ENCODE assay signal across 7 mouse cellular contexts in genomic region chr5:117286831-117287822, GRCm38 (mm10). TPM values are rescaled to one million over a fixed set of nuclear protein-coding genes. Genes with fewer than 3 reads are reported as not detected.
DNase-seq lines count a peak whose midpoint lies in the region; ATAC-seq and TF ChIP-seq lines count a peak whose summit lies in the region.

TSS of gene Pebp1 (minus strand) at chr5:117287625.

- H3K36me3 ChIP-seq in embryonic facial prominence, embryonic 12.5 days = peaks cover 30% of the 10 kb centered on the region
- no peaks in the 10 kb centered on the region for H3K36me3 ChIP-seq in kidney, adult 2 months (ENCODE audit: control insufficient read depth, insufficient read depth, low read length)
- H3K36me3 ChIP-seq in limb, embryonic 12.5 days = peaks cover 34% of the 10 kb centered on the region
- peaks cover 13% of the 10 kb centered on the region; the same call in 1 of the 2 replicates for H3K36me3 ChIP-seq in midbrain, embryonic 15.5 days (replicated peaks)
- H3K36me3 ChIP-seq in spleen, adult 2 months (ENCODE audit: control insufficient read depth, insufficient read depth, low read length) = peaks cover 9% of the 10 kb centered on the region; the same call in 1 of the 2 replicates

- H3K27ac ChIP-seq in embryonic facial prominence, embryonic 12.5 days = peak within 1 kb of the TSS; percentile 75
- H3K27ac ChIP-seq in kidney, adult 2 months (ENCODE audit: insufficient read depth, low read depth, low read length) = peak within 1 kb of the TSS; percentile 32
- peak within 1 kb of the TSS; percentile 80 for H3K27ac ChIP-seq in limb, embryonic 12.5 days
- H3K27ac ChIP-seq in midbrain, embryonic 15.5 days = peak within 1 kb of the TSS; percentile 69
- H3K27ac ChIP-seq in spleen, adult 2 months (ENCODE audit: insufficient read depth, low read length) = no peak within 1 kb of the TSS

- ATAC-seq in embryonic facial prominence, embryonic 12.5 days (ENCODE audit: insufficient number of reproducible peaks, insufficient read depth, low FRiP score, low TSS enrichment) = peak; percentile 96
- peak; percentile 94 for ATAC-seq in limb, embryonic 12.5 days (ENCODE audit: insufficient number of reproducible peaks, insufficient read depth, low FRiP score, low TSS enrichment, low read depth)
- ATAC-seq in midbrain, embryonic 15.5 days (replicated peaks) = peak; percentile 96

- peak within 1 kb of the TSS; percentile 77 for H3K4me3 ChIP-seq in embryonic facial prominence, embryonic 12.5 days
- H3K4me3 ChIP-seq in kidney, adult 2 months (ENCODE audit: insufficient read depth, low read depth, low read length) = peak within 1 kb of the TSS; percentile 64
- H3K4me3 ChIP-seq in limb, embryonic 12.5 days (replicated peaks) = peak within 1 kb of the TSS; percentile 73
- peak within 1 kb of the TSS; percentile 94 for H3K4me3 ChIP-seq in midbrain, embryonic 15.5 days
- H3K4me3 ChIP-seq in spleen, adult 2 months (ENCODE audit: extremely low read depth, insufficient read depth, insufficient read length) = peak within 1 kb of the TSS; percentile 68

- peak within 1 kb of the TSS; percentile 69 for H3K4me2 ChIP-seq in embryonic facial prominence, embryonic 12.5 days (replicated peaks)
- peak within 1 kb of the TSS; percentile 70 for H3K4me2 ChIP-seq in limb, embryonic 12.5 days
- peak within 1 kb of the TSS; percentile 83 for H3K4me2 ChIP-seq in midbrain, embryonic 15.5 days

- peak within 1 kb of the TSS; percentile 84 for H3K9ac ChIP-seq in embryonic facial prominence, embryonic 12.5 days
- peak within 1 kb of the TSS; percentile 88 for H3K9ac ChIP-seq in limb, embryonic 12.5 days (replicated peaks)
- H3K9ac ChIP-seq in midbrain, embryonic 15.5 days = peak within 1 kb of the TSS; percentile 82

- TF ChIP-seq POLR2A in kidney, adult 2 months (IDR thresholded peaks at IDR 0.05; ENCODE audit: low read depth, low read length) = no peak
- TF ChIP-seq POLR2A in spleen, adult 2 months (IDR thresholded peaks at IDR 0.05; ENCODE audit: low read depth, low read length) = peak; percentile 15; the same call in 1 of the 2 replicates

- H3K4me1 ChIP-seq in embryonic facial prominence, embryonic 12.5 days = peaks cover 24% of the 10 kb centered on the region
- H3K4me1 ChIP-seq in kidney, adult 2 months (ENCODE audit: control insufficient read depth, insufficient read depth, low read length) = peaks cover 10% of the 10 kb centered on the region
- H3K4me1 ChIP-seq in limb, embryonic 12.5 days (replicated peaks) = peaks cover 33% of the 10 kb centered on the region
- peaks cover 33% of the 10 kb centered on the region for H3K4me1 ChIP-seq in midbrain, embryonic 15.5 days
- peaks cover 6% of the 10 kb centered on the region for H3K4me1 ChIP-seq in spleen, adult 2 months (ENCODE audit: control insufficient read depth, insufficient read depth, insufficient read length)

- H3K9me3 ChIP-seq in embryonic facial prominence, embryonic 12.5 days = peaks cover 3% of the 10 kb centered on the region; the same call in 1 of the 2 replicates
- peaks cover 3% of the 10 kb centered on the region; the same call in 1 of the 2 replicates for H3K9me3 ChIP-seq in limb, embryonic 12.5 days
- no peaks in the 10 kb centered on the region for H3K9me3 ChIP-seq in midbrain, embryonic 15.5 days

- TF ChIP-seq CTCF in kidney, adult 2 months (conservative IDR thresholded peaks at IDR 0.05; ENCODE audit: insufficient read depth, insufficient read length, low read depth, low read length) = 0 out of 2 replicates have a peak, but pooled peaks have one; percentile 7
- TF ChIP-seq CTCF in spleen, adult 2 months (IDR thresholded peaks at IDR 0.05; ENCODE audit: extremely low read depth, insufficient read depth, insufficient read length, insufficient replicate concordance) = no peak

- under 1% methylated on average over 77 of the region's 77 CpGs for WGBS in embryonic facial prominence, embryonic 12.5 days
- WGBS in kidney, adult 2 months = under 1% methylated on average over 77 of the region's 77 CpGs
- WGBS in limb, embryonic 12.5 days = under 1% methylated on average over 77 of the region's 77 CpGs
- under 1% methylated on average over 77 of the region's 77 CpGs for WGBS in midbrain, embryonic 15.5 days
- WGBS in spleen, adult 2 months = under 1% methylated on average over 76 of the region's 77 CpGs

- DNase-seq in adrenal gland, postnatal 25 days = peak; percentile 97
- DNase-seq in heart, adult 18-20 months = peak; percentile 97 to 98
- DNase-seq in kidney, adult 2 months = peak; percentile 98
- peak; percentile 85 to 96 for DNase-seq in spleen, adult 2 months (ENCODE audit: low read depth in 1 of 2, low spot score in 2 of 2)

- H3K27me3 ChIP-seq in embryonic facial prominence, embryonic 12.5 days = no peaks in the 10 kb centered on the region
- H3K27me3 ChIP-seq in kidney, adult 2 months (replicated peaks; ENCODE audit: control insufficient read depth, insufficient read depth, low read length) = no peaks in the 10 kb centered on the region
- no peaks in the 10 kb centered on the region for H3K27me3 ChIP-seq in limb, embryonic 12.5 days
- no peaks in the 10 kb centered on the region for H3K27me3 ChIP-seq in midbrain, embryonic 15.5 days (replicated peaks)
- H3K27me3 ChIP-seq in spleen, adult 2 months (ENCODE audit: control insufficient read depth, insufficient read depth, low read length) = no peaks in the 10 kb centered on the region

RNA-seq across cellular contexts. Expression of gene Pebp1, which starts in this region (rescaled TPM):
- total RNA-seq in adrenal gland, postnatal 25 days (2021) = 1,140 and 1,281 TPM in 2 replicates
- 767 and 781 TPM in 2 replicates for polyA plus RNA-seq in embryonic facial prominence, embryonic 12.5 days (2016; fragmentation: Nextera tagmentation; extraction: Ambion mirVana)
- total RNA-seq in heart, adult 18-20 months (2021) = 100 to 1,000 TPM; 475 to 528 TPM
- polyA plus RNA-seq in kidney, adult 2 months (2012; rRNA removed) = 909 and 1,151 TPM in 2 replicates
- polyA plus RNA-seq in limb, embryonic 12.5 days (2016; fragmentation: Nextera tagmentation; extraction: Ambion mirVana) = 760 and 770 TPM in 2 replicates
- polyA plus RNA-seq in midbrain, embryonic 15.5 days (2015; fragmentation: Nextera tagmentation; extraction: Ambion mirVana) = 1,104 and 1,156 TPM in 2 replicates
- 191 and 308 TPM in 2 replicates for polyA plus RNA-seq in spleen, adult 2 months (2012; rRNA removed)
